Mouse (Mus musculus) left cerebral cortex, postnatal 14 days (tissue): Measurements from ENCODE around the gene Acot6. TPM values are rescaled to one million over a fixed set of nuclear protein-coding genes. Genes with fewer than 3 reads are reported as not detected.
"Not testable (repeated sequence)": the region's sequence is repeated elsewhere in the genome, so short reads cannot be mapped to it uniquely, and the experiment has no call there.

Source experiments
- DNase-seq, 2 experiments: peaks; one replicate each; pipeline ENCODE4 v3.0.0; 2021 to 2022; ENCODE audit warnings: low spot score in 2 of 2, mixed read lengths in 1 of 2
- intact Hi-C: fragments of 180-260 bp; cut with DNase I; formaldehyde crosslinking; loops from one replicate; pipeline ENCODE4 v1.15.1; 2025
- long read RNA-seq, 2 experiments: library from polyadenylated mRNA; stranded (forward); transcript quantifications; one replicate each; pipeline ENCODE4 v2.0.0; 2021
- total RNA-seq, 2 experiments: library from RNA; stranded (reverse); gene quantifications; 2 replicates each; pipeline ENCODE4 v1.2.3; 2021

The Acot6 gene
- 1 to 10 TPM; 3.1 to 3.2 TPM for total RNA-seq
- long read RNA-seq, experiment 1, partial matches to known transcripts, result 0 of 1 reads
- long read RNA-seq, experiment 1, other reads (novel, unspliced or antisense), result 0 of 1 reads
- long read RNA-seq, experiment 2, result 0 reads

- intact Hi-C loops, result not testable (repeated sequence)
- peak; percentile 29 to 44 for DNase-seq
Measured at GRCm38 (mm10) chr12:84100604-84101492, at the start of gene Acot6. TSS of gene Acot6 (plus strand) at chr12:84100654.

GRCm38 (mm10) chr12:84050744-84051143 is 49.7 kb upstream of the Acot6 start:
- intact Hi-C loops, result loop anchor here (10.0 kb wide), 1 partner anchor 336 kb away; no protein-coding TSS in a partner anchor
- DNase-seq, result not testable (repeated sequence)

- intact Hi-C loops, result loop anchor here (10.0 kb wide), 1 partner anchor 337 kb away; no protein-coding TSS in a partner anchor
- no peak for DNase-seq
Measured at GRCm38 (mm10) chr12:84051937-84052474, 48.4 kb upstream of the Acot6 start, which contains the start of gene Acot3. TSS of gene Acot3 (plus strand) at chr12:84052144.

GRCm38 (mm10) chr12:84052609-84053008 is 47.8 kb upstream of the Acot6 start:
- DNase-seq, result no peak
- intact Hi-C loops, result loop anchor here (10.0 kb wide), 1 partner anchor 338 kb away; no protein-coding TSS in a partner anchor

GRCm38 (mm10) chr12:84053173-84053572 is 47.3 kb upstream of the Acot6 start:
- no peak for DNase-seq
- intact Hi-C loops, result loop anchor here (10.0 kb wide), 1 partner anchor 338 kb away; no protein-coding TSS in a partner anchor

GRCm38 (mm10) chr12:84053679-84054391 is 46.6 kb upstream of the Acot6 start:
- intact Hi-C loops, result loop anchor here (10.0 kb wide), 1 partner anchor 339 kb away; no protein-coding TSS in a partner anchor
- peak in 1 of 2 experiments; percentile 45 for DNase-seq

- peak in 1 of 2 experiments; percentile 52 for DNase-seq
Measured at GRCm38 (mm10) chr12:84060946-84061345, 39.5 kb upstream of the Acot6 start.

GRCm38 (mm10) chr12:84062336-84062735 is 38.1 kb upstream of the Acot6 start:
- intact Hi-C loops, result loop anchor here (5.0 kb wide), 1 partner anchor 90 kb away; no protein-coding TSS in a partner anchor
- no peak for DNase-seq

More at GRCm38 (mm10) chr12:84060946-84061345, 39.5 kb upstream of the Acot6 start:
- intact Hi-C loops, result loop anchor here (5.0 kb wide), 1 partner anchor 89 kb away; no protein-coding TSS in a partner anchor

GRCm38 (mm10) chr12:84063228-84063627 is 37.2 kb upstream of the Acot6 start:
- intact Hi-C loops, result loop anchor here (5.0 kb wide), 1 partner anchor 91 kb away; no protein-coding TSS in a partner anchor
- DNase-seq, result no peak

DNA sequence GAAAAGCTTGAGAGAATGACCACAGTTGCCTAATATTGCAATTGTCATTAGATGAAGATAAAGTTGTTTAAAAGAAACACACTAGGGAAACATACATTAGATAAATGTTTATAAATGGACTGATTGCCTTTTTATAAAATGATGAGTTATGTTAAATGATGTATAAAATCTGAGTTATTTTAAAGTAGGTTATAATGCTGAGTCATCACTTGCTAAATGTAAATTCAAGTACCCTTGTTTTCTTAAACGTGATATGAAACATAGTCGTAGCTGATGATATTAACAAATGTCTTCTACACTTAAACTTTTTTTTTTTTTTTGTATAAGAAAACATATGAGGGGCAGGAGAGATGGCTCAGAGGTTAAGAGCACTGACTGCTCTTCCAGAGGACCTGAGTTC is 36.6 kb upstream of the Acot6 start:
- intact Hi-C loops, result loop anchor here (5.0 kb wide), 1 partner anchor 92 kb away; no protein-coding TSS in a partner anchor
- DNase-seq, result no peak

DNA sequence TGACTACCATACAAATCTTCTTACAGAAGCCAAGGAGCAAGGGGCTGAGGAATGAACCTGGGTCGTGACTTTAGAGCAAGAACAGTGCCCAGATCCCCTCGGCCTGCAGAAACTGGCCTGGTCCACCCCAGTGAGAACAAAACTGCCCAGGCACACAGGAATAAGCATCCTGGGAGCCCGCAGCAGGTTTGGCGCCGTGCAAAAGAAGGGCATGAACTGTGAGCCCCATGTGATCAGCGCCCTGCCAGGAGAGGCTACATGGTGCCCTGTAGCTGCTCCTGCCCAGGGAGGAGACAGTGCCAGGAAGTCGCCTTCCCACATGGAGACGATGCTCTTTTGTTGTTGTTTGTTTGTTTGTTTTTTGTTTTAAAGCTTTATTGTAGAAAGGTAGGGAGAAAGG is 35.8 kb upstream of the Acot6 start:
- intact Hi-C loops, result loop anchor here (5.0 kb wide), 1 partner anchor 92 kb away; no protein-coding TSS in a partner anchor

DNA sequence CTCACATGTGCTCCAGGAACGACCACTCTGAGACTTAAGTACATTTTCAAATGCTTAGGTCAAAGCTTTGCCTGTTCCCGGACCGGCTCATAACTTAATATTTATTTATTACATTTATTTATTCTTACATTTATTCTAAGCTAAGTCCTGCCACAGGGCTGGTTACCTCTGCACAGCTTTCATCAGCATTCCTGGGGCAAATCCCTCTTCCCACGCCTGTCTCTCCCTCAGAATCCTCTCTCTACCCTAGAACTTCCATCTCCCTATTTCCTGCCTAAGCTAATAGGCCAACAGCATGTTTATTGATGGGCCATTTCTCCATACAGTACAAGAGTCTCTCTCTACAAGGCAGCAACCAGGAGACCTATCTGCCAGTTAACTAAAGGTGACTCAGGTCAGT is 32.7 kb upstream of the Acot6 start:
- intact Hi-C loops, result no loop called here
- no peak for DNase-seq

More for the DNA sequence above, 35.8 kb upstream of the Acot6 start:
- no peak for DNase-seq

DNA sequence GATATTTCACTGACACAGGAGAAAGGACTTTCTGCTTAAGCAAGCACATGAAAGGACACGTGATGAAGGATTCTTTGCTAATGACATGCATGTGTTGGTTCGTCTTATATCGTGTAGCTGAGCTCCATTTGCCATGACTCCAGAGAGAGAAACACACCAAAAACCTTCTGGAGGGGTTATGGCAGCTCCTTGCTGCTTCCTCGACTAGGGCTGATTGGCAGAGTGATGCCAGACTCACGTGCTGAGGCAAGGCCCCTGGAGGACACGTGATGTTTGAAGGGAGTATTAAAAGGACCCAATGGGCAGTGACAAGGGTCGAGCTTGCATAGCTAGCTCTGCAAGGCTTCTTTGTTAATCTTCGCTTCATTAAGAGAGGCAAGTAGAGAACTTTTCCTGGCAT is 32.2 kb upstream of the Acot6 start:
- intact Hi-C loops, result no loop called here
- no peak for DNase-seq

DNA sequence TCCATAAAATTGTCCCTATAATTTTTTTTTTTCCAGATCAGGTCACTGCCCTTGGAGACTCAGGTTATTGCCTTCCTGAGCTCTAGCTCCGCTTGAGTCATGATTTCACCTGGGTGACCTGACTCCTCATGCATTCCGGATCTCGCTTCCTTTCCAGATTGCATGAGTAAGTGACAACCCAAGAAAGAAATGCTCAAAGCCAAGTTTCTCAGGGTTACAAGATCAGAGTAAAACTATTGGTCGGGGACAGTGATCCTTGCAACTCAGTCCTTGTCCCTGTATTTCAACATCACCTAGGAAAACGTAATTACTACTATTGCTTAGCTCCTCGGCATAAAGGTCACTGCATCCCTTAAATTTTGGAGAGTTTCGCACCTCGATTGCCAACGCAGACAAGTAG is 31.5 kb upstream of the Acot6 start, which contains the start of gene Acot5:
Gene Acot5 (plus strand): TSS at position 340 of the 400 bp plus-strand sequence.
- intact Hi-C loops, result no loop called here
- no peak for DNase-seq

DNA sequence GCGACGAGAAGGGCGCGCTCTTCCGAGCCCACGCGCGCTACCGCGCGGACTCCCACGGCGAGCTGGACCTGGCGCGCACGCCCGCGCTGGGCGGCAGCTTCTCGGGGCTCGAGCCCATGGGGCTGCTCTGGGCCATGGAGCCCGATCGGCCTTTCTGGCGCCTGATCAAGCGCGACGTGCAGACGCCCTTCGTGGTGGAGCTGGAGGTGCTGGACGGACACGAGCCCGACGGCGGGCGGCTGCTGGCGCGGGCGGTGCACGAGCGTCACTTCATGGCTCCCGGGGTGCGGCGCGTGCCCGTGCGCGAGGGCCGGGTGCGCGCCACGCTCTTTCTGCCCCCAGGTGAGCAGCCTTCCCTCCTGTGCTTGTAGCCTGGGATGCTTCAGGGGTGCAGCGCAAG is 30.9 kb upstream of the Acot6 start:
- peak; percentile 21 to 28 for DNase-seq
- intact Hi-C loops, result not testable (repeated sequence)

GRCm38 (mm10) chr12:84071696-84072095 is 28.8 kb upstream of the Acot6 start:
- peak; percentile 43 to 65 for DNase-seq
- intact Hi-C loops, result no loop called here

DNA sequence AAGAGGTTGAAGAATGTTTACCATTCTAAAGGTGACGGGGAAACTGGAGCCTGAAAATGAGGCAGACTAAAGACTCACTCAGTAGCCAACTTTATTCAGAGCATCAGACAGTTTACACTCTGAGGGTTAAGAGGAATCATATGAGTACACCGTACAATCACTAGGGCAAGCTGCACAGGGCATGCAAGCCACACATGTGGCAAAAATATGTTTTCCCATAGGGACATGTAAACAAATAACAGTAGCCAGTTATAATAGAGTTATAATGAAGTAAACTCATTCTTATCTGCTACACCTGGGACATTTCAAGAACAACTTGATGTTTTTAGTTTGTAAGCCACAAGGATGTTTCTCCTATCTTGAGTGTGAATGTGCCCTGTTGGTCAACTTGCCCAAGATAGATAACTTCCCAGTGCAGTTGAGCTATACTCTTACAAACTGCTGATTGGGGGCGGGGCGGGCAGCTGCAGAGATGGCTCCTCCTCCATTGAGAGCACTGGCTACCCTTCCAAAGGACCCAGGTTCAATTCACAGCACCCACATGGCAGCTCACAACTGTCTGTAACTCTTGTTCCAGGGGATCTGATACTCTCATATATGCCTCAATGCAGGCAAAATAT is 23.0 kb upstream of the Acot6 start:
- DNase-seq, result no peak
- intact Hi-C loops, result no loop called here

GRCm38 (mm10) chr12:84083842-84084241 is 16.6 kb upstream of the Acot6 start:
- no peak for DNase-seq
- intact Hi-C loops, result no loop called here

DNA sequence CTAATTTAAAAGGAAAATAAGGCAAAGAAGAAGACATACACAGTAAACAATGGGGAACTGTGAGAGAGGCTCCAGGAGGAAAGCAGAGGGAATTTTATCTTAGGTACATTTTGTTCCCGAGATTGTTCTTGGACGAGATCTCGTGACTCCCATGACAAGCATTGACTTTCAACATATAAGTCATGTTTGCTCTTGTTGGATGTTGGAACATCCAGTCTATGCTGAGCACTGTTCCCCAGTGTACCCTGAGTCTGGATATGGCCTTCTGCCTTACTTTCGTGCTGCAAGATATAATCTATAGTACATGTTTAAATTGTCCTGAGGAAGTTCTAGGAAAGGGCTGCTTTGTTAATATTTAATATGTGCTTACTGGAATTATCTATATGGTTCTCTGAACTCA is 15.9 kb upstream of the Acot6 start:
- no peak for DNase-seq
- intact Hi-C loops, result no loop called here
